Comparison of ENCODE assay signal across 25 mouse cellular contexts in genomic region chr5:134050711-134051110, GRCm38 (mm10). TPM values are rescaled to one million over a fixed set of nuclear protein-coding genes. Genes with fewer than 3 reads are reported as not detected.
DNase-seq lines count a peak whose midpoint lies in the region; ATAC-seq and TF ChIP-seq lines count a peak whose summit lies in the region.
"Had no signal": no experiment of that assay in that cellular context is flagged by ENCODE, and none has a peak within 500 bp of the region (broad histone marks: within the 10 kb centered on the region; RNA-seq: fewer than 3 reads in every experiment).

No protein-coding gene starts in this region.

- no peak overlapping the region for H3K27ac ChIP-seq in kidney, postnatal 0 days
- H3K27ac ChIP-seq: forebrain, embryonic 10.5 days; hindbrain, embryonic 10.5 days; liver, embryonic 15.5 days; lung, embryonic 15.5 days; stomach, postnatal 0 days had no signal

- H3K27me3 ChIP-seq in kidney, postnatal 0 days (ENCODE audit: insufficient read depth, low read length) = 0 out of 2 replicates have a peak, but pooled peaks cover 3% of the 10 kb centered on the region
- H3K27me3 ChIP-seq: liver, embryonic 15.5 days; lung, embryonic 15.5 days had no signal

- intact Hi-C loops in left cerebral cortex, postnatal 25 days (cut with DNase I) = no loop called here

- 6% methylated on average over 10 of the region's 10 CpGs for WGBS in kidney, postnatal 0 days

- peak; percentile 17 for DNase-seq in kidney, postnatal 0 days (ENCODE audit: low spot score)
- DNase-seq in kidney, postnatal 10 days = no peak
- DNase-seq in brain, embryonic 14.5 days (ENCODE audit: low read depth) = peak; percentile 31
- peak; percentile 64 for DNase-seq in embryo, embryonic 11 days
- peak; percentile 64 for DNase-seq in mesoderm, embryonic 11.5 days (ENCODE audit: low read depth, low spot score)
- no peak for DNase-seq in left cerebral cortex, postnatal 25 days (ENCODE audit: low spot score in 2 of 2)
- DNase-seq in adrenal gland, adult 18-20 months (ENCODE audit: low spot score in 2 of 2) = no peak
- DNase-seq: adrenal gland, adult 2 months; cerebellum, adult 2 months; cerebellum, postnatal 25 days; forebrain, postnatal 0 days; gastrocnemius, postnatal 25 days; heart, adult 18-20 months; heart, postnatal 10 days; kidney, postnatal 36 days; liver; thymus, adult 2 months had no signal

- no peaks in the 10 kb centered on the region for H3K9me3 ChIP-seq in kidney, postnatal 0 days (replicated peaks; ENCODE audit: low read length)
- H3K9me3 ChIP-seq: liver, embryonic 15.5 days; lung, embryonic 15.5 days had no signal

- TF ChIP-seq POLR2A in brain, embryonic 14.5 days (IDR thresholded peaks at IDR 0.05; ENCODE audit: borderline replicate concordance, extremely low read depth, insufficient read depth, insufficient read length, poor library complexity, severe bottlenecking) = no peak

- no peak overlapping the region for H3K4me2 ChIP-seq in kidney, postnatal 0 days (ENCODE audit: low read length)
- H3K4me2 ChIP-seq: heart, embryonic 12.5 days; liver, embryonic 15.5 days; lung, embryonic 15.5 days had no signal

- no peaks in the 10 kb centered on the region for H3K4me1 ChIP-seq in kidney, postnatal 0 days (replicated peaks; ENCODE audit: insufficient read depth, low read length)
- H3K4me1 ChIP-seq: liver, embryonic 15.5 days; lung, embryonic 15.5 days had no signal

- H3K9ac ChIP-seq in kidney, postnatal 0 days (ENCODE audit: low read depth, low read length) = no peak overlapping the region
- H3K9ac ChIP-seq: forebrain, postnatal 0 days; heart, embryonic 12.5 days; liver, embryonic 15.5 days; lung, embryonic 15.5 days had no signal

- H3K4me3 ChIP-seq in kidney, postnatal 0 days (replicated peaks; ENCODE audit: low read depth, low read length) = no peak overlapping the region
- H3K4me3 ChIP-seq: forebrain, embryonic 10.5 days; heart, embryonic 12.5 days; hindbrain, embryonic 10.5 days; liver, embryonic 15.5 days; lung, embryonic 15.5 days had no signal

- H3K36me3 ChIP-seq in kidney, postnatal 0 days (ENCODE audit: insufficient read depth, low read length) = no peaks in the 10 kb centered on the region
- H3K36me3 ChIP-seq: forebrain, embryonic 10.5 days; heart, embryonic 12.5 days; hindbrain, embryonic 10.5 days; liver, embryonic 15.5 days; lung, embryonic 15.5 days had no signal

- no peak for ATAC-seq in kidney, postnatal 0 days (replicated peaks; ENCODE audit: low FRiP score, low read depth)
- ATAC-seq: forebrain, postnatal 0 days; hindbrain, embryonic 16.5 days; intestine, embryonic 16.5 days had no signal

- TF ChIP-seq CTCF in kidney, postnatal 0 days (IDR thresholded peaks at IDR 0.05; ENCODE audit: low read depth) = no peak
- no peak for TF ChIP-seq CTCF in brain, embryonic 14.5 days (IDR thresholded peaks at IDR 0.05; ENCODE audit: borderline replicate concordance, extremely low read depth, insufficient read depth, insufficient read length)

RNA-seq across cellular contexts. Expression of gene Castor2, which starts 48.8 kb away (rescaled TPM):
- polyA plus RNA-seq in kidney, postnatal 0 days (2015; fragmentation: Nextera tagmentation; extraction: Ambion mirVana) = 13.0 and 15.8 TPM in 2 replicates
- 22.1 and 38.3 TPM in 2 replicates for polyA plus RNA-seq in brain, embryonic 14.5 days (2012; rRNA removed)
- total RNA-seq in left cerebral cortex, postnatal 25 days (2021) = 10 to 100 TPM; 76.5 to 78.2 TPM
- total RNA-seq in adrenal gland, adult 18-20 months (2021) = 10 to 100 TPM; 12.4 to 14.0 TPM

Comparison
In these comparisons a context has a peak if more than half of its experiments do, and no peak if none do; other contexts are left out.
1. DNase-seq: peak in kidney, postnatal 0 days (single experiment), brain, embryonic 14.5 days (single experiment), embryo, embryonic 11 days (single experiment) and mesoderm, embryonic 11.5 days (single experiment); none in kidney, postnatal 10 days (single experiment), left cerebral cortex, postnatal 25 days (0 of 2) and adrenal gland, adult 18-20 months (0 of 2).
2. RNA of gene Castor2, which starts 48.8 kb away (total RNA-seq): 76.5 to 78.2 TPM in left cerebral cortex, postnatal 25 days; 12.4 to 14.0 TPM in adrenal gland, adult 18-20 months; every median in the first group is over 4 times any median in the second.